Comparison of ENCODE assay signal across 9 mouse cellular contexts in the genomic region with DNA sequence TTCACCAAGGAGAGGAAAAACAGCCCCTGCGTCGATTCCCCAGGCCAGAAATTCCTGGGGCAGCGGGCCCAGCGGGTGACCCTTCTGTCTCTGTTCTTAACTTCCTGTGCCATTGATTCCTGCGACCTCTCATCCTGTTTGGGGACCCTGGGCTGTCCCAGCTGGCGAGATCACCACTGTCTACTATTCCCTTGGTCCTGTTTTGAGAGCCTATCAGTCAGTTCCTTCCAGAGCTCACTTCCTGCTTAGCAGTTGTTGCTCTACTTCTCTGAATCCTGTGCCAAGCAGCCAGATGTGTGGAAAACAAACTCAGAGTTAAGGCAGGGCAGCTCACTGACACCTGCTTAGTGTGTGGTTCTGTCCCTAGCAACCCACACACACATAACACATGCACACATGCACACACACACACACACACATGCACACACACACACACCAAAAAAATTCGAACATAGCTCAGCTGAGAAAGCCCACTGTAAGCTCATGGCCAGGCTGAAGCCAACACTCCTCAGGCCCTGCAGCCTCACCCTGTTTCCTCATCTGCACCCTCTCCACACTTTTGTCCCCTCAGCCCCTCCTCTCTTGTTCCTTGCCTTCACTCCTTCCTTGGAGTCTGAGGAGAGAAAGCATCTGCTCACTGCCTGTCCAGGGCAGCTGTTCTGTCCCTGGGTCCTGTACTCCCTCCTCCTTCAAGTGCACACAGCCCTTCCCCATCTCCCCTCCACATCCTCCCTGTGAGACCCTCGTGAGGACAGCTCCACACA. TPM values are rescaled to one million over a fixed set of nuclear protein-coding genes. Genes with fewer than 3 reads are reported as not detected.
DNase-seq lines count a peak whose midpoint lies in the region; ATAC-seq and TF ChIP-seq lines count a peak whose summit lies in the region.
"Had no signal": no experiment of that assay in that cellular context is flagged by ENCODE, and none has a peak within 500 bp of the region (broad histone marks: within the 10 kb centered on the region; RNA-seq: fewer than 3 reads in every experiment).

No protein-coding gene starts in this region.

- no peak for ATAC-seq in intestine, embryonic 15.5 days

- H3K36me3 ChIP-seq in intestine, embryonic 15.5 days, result no peaks in the 10 kb centered on the region
- H3K36me3 ChIP-seq: midbrain, embryonic 12.5 days had no signal

- H3K4me3 ChIP-seq in gastrocnemius, adult 2 months, result no peak overlapping the region
- no peak overlapping the region for H3K4me3 ChIP-seq in intestine, embryonic 15.5 days (replicated peaks)
- H3K4me3 ChIP-seq: midbrain, embryonic 12.5 days had no signal

- H3K4me2 ChIP-seq in intestine, embryonic 15.5 days (replicated peaks), result no peak overlapping the region
- H3K4me2 ChIP-seq: midbrain, embryonic 12.5 days had no signal

- TF ChIP-seq CTCF in gastrocnemius, adult 2 months (IDR thresholded peaks at IDR 0.05), result no peak

- peaks cover 3% of the 10 kb centered on the region; the same call in 1 of the 2 replicates for H3K4me1 ChIP-seq in intestine, embryonic 15.5 days (replicated peaks)

- H3K27me3 ChIP-seq in intestine, embryonic 15.5 days (replicated peaks), result no peaks in the 10 kb centered on the region
- H3K27me3 ChIP-seq: midbrain, embryonic 12.5 days had no signal

- no peak overlapping the region for H3K9ac ChIP-seq in intestine, embryonic 15.5 days
- H3K9ac ChIP-seq: midbrain, embryonic 12.5 days had no signal

- 33% methylated on average over 8 of the region's 8 CpGs for WGBS in intestine, embryonic 15.5 days

- no peaks in the 10 kb centered on the region for H3K9me3 ChIP-seq in intestine, embryonic 15.5 days
- H3K9me3 ChIP-seq: midbrain, embryonic 12.5 days had no signal

- intact Hi-C loops in gastrocnemius, adult 2 months (cut with DNase I), result no loop called here
- intact Hi-C loops in gastrocnemius, postnatal 36 days (cut with DNase I), result no loop called here
- intact Hi-C loops in heart, postnatal 25 days (cut with DNase I), result no loop called here
- intact Hi-C loops in left cerebral cortex, postnatal 25 days (cut with DNase I), result no loop called here

- DNase-seq in gastrocnemius, adult 2 months, result peak; percentile 39
- DNase-seq in gastrocnemius, postnatal 36 days, result no peak
- peak; percentile 7 for DNase-seq in thymus, postnatal 0 days (ENCODE audit: low spot score)
- DNase-seq in thymus, postnatal 25 days, result no peak
- DNase-seq in heart, postnatal 25 days (ENCODE audit: low spot score), result peak; percentile 52
- DNase-seq in lung, postnatal 4 days, result peak; percentile 12 to 70
- DNase-seq in left cerebral cortex, postnatal 25 days (ENCODE audit: low spot score in 2 of 2), result no peak

- peak overlapping the region; percentile 48 for H3K27ac ChIP-seq in gastrocnemius, adult 2 months
- H3K27ac ChIP-seq in intestine, embryonic 15.5 days, result no peak overlapping the region
- H3K27ac ChIP-seq: midbrain, embryonic 12.5 days had no signal

RNA-seq across cellular contexts. Expression of gene Slc22a12, which starts 11.2 kb away (rescaled TPM):
- not detected for total RNA-seq in gastrocnemius, adult 2 months (2021)
- total RNA-seq in gastrocnemius, postnatal 36 days (2021), result not detected
- polyA plus RNA-seq in thymus, postnatal 0 days (2015; fragmentation: Nextera tagmentation; extraction: Ambion mirVana), result not detected in 2 replicates
- not detected for total RNA-seq in heart, postnatal 25 days (2021)
- 0.13 TPM in 1 of 2 replicates, not detected in the other for polyA plus RNA-seq in intestine, embryonic 15.5 days (2015; fragmentation: Nextera tagmentation; extraction: Ambion mirVana)
- under 1 TPM; 0.18 to 0.21 TPM for total RNA-seq in left cerebral cortex, postnatal 25 days (2021)
- polyA plus RNA-seq: midbrain, embryonic 12.5 days had no signal

Comparison
In these comparisons a context has a peak if more than half of its experiments do, and no peak if none do; other contexts are left out.
1. DNase-seq: peak in gastrocnemius, adult 2 months (single experiment), thymus, postnatal 0 days (single experiment), heart, postnatal 25 days (single experiment) and lung, postnatal 4 days (2 of 2); none in gastrocnemius, postnatal 36 days (0 of 2), thymus, postnatal 25 days (single experiment) and left cerebral cortex, postnatal 25 days (0 of 2).